Mouse (Mus musculus): ENCODE data around the gene Nsmf.

The Nsmf gene

DNA sequence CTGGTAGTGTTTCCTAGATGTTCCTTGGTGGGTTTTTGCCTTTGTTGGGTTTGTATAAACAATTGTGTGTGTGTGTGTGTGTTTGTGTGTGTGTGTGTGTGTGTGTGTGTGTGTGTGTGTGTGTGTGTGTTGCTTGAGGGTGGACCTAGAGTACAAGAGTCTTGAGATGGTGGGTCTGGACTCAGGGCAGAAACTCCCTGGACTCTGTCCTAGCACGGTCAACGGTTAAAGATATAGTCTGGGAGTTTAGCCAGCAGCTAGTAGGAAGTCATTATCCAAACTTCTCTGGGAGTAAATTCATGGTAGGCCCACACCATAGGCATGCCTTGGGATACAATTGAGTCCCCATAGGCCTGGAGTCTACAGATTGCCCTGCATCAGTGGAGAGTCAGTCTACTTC is 33.7 kb downstream of the Nsmf start:
- DNase-seq: no peak

DNA sequence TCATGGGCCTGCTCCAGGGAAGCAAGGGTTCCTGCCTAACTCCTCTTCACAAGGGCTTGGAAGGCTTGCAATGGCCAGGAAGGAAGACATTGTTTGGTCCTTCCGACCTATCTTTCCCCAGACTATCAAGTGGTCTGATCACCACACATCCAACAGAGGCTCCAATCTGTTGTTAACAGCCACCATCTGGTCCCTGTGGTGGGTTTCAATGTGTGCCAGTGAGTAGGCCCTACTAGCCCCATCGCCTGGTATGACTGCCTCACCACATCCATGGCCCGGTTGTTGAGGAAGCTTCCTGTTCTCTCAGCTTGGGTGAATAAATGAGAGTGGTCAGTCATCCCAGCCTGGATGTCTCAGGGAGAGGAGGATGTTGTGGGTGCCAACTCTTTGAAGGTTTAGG is 34.5 kb downstream of the Nsmf start:
- no peak for DNase-seq

DNA sequence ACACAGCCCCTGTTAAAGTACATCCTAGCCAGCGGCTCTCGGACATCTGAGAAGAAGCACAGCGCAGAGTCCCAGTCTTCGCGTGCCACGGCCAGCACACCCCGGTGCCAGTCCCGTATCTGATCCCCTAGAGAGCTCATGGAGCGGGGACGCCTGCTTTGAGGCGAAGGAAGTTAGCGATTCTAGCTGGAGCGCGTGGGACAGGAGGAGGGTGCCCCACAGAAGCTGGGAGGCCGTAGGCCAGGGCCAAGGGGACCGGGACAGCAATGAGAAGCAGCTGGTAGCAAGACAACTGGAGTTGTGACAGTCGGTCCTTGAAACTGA is 40.6 kb downstream of the Nsmf start:
- no peak for DNase-seq

DNA sequence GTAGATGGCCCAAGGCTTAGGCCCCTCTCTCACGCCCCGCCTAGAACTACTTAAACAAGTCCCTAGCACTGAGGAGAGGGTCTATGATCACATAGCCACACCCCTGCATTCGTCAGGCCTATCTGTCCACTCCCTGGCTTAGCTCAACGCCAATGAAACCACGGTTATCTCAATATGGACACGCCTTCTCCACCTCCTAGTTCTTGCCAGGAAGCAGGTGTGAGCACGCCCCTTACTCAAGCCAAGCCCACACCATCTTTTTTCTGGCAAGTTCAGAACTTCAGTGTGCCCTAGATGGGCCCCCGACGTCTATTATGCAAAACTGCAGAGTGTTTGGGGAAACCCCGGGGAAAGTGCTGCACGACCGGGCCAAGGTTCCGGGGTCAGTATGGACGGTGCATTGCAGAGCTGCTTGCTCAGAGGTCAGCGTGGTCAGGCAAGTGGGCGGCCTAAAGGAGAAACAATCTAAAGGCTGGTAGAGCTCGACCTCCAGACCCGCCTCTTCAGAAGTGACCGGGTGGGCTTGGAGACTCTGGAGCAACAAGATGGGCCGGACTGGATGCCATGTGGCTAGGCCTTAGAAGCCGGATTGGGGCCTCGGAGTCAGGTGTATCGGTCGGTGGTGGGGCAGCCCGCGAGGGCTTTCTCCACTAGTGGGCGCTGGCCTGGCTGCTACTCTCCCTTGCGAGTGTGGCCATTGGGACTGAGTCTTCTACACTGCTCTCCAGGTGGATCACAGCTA is 41.1 kb downstream of the Nsmf start, which contains the start of gene Noxa1:
Gene Noxa1, minus strand, starts transcription at position 41 of the 742 bp plus-strand sequence.
- DNase-seq: no peak

DNA sequence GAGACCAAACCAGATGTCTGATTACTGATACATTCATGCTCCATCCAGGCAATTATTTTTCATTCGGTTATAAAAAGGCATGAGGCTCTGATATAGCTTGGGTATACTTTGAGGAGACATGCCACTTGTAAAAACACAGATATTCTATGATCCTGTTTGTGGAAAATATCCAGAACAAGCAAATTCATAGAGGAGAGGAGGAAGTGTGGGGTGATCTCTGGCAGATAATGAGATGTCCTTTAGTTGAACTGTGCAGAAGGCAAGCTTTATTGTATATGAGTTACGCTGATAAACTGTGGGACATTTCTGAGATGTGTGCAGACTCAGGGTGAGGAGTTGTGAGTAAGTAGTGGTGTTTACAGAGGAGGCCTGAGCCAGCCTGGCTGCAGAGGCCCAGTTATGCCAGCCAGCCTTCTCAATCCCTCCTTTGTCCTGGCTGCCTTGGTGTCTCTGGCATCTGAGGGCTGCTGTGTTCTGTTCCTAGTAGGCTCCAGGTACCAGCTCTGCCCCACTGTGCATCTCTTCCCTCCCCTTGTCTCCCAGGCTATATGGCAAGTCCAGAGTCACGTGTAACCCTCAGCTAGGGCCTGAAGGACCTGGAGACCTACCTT is 44.0 kb downstream of the Nsmf start:
- DNase-seq: no peak

DNA sequence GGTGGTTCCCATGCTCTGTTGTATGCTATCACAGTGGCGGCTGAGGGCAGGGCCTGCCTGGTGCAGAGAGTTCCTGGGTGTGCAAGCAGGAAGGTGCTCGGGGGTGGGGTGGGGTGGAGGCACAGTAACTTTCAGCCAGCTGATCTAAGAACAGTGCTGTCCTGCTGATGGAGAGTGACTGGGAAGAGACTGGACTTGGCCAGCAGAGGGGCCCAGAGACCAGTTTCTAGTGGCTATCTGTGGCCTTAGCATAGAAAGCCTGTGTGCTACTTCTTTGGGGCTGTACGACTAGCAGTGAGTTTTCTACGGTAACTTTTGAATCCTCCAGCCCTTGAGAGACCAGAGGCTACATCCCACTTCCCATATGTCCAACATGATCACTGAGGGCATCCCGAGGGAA is 44.8 kb downstream of the Nsmf start:
- DNase-seq: no peak

DNA sequence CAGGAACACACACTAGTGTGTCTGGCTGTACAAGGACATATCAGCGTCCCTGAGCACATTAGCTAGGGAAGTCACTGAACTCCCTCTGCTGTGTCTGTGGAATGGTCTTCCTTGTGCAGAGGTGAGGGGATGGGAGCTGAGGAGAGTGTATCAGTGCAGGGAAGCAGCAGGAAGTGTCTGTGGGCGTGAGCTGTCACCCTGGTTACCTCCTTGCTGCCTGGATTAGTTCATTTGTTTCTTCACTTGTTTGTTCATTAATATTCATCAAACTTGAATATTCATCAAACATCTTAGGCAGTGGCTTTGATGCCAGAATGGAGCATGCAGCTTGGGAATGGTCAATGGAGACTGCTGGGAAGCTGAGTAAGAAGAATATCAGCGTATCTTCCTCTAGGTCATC is 45.5 kb downstream of the Nsmf start:
- DNase-seq: no peak

DNA sequence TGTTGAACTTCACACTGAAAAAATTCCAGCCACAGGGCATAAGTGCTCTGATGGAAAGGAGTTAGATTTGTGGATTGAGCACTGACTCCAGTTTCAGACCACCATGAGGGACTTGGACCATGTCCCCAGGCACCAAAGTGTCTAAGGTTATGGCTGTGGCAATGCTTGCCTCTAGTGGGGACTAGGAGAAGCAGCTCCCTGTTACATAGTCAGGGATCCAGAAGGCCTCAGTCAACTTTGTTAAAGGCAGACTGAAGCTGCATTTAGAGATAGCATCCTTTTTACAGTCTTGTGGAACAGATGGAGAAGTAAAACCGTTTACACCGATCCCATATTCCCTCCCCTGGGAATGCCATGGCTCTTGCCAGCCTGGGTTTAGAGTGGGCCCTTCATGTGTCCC is 50.0 kb downstream of the Nsmf start:
- no peak for DNase-seq

DNA sequence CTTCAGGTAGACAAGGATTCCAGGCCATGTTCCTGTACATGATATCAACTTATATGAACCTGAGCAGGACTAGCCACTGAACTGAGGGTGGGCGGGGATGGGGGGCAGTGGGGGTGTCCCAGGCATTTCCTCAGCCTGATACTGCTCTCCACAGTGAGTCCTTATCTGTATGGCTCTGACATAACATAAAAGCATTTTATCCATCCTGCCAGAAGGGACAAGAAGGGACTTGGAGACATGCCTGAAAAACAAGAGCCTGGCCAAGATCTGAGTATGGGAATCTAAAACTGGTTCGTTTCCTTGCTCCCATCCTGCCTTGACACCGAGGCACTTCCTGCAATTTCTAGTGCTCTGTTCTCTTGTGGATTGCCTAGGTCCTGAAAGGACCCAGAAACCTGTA is 51.9 kb downstream of the Nsmf start:
- DNase-seq: no peak

DNA sequence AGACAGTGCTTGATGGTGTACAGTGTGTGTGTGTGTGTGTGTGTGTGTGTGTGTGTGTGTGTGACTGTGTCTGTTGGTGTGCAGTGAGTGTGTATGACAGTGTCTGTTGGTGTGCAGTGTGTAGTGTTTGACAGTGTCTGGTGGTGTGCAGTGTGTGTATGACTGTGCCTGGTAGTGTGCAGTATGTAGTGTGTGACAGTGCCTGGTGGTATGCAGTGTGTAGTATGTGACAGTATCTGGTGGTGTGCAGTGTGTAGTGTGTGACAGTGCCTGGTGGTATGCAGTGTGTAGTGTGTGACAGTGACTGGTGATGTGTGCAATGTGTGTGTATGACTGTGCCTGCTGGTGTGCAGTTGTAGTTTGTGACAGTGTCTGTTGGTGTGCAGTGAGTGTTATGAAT is 55.3 kb downstream of the Nsmf start:
- no peak for DNase-seq

DNA sequence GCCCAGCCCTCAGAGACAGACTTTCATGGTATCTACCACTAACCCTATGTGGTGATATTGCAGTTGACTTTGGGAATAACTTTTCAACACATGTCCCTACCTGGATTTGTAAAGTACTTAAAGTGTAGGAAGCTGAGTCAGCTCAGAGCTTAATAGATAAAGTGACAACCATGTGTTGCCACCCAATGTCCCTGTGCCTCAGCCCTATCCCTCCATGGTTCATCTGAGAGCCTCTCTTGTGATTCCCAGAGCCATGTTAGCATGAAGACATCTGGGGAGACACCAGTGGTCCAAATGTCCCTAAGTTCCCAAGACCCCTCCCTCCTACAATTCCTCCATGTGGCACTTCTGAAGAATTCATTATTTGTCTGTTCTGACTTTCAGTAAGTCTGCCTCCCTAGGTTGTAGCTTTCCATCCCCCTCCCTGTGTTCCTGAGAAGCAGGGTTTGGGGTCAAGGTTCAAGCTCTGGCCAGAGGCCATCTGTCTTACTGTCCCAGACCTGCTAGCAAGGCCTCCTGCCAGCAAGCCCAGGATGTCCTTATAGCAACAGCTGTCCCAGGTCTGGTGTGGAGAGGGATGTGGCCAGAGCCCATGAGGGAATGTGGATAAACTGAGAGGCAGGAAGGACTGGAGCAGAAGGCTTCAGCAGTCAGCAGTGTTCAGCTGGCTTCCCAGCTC is 56.5 kb downstream of the Nsmf start:
- DNase-seq: no peak

DNA sequence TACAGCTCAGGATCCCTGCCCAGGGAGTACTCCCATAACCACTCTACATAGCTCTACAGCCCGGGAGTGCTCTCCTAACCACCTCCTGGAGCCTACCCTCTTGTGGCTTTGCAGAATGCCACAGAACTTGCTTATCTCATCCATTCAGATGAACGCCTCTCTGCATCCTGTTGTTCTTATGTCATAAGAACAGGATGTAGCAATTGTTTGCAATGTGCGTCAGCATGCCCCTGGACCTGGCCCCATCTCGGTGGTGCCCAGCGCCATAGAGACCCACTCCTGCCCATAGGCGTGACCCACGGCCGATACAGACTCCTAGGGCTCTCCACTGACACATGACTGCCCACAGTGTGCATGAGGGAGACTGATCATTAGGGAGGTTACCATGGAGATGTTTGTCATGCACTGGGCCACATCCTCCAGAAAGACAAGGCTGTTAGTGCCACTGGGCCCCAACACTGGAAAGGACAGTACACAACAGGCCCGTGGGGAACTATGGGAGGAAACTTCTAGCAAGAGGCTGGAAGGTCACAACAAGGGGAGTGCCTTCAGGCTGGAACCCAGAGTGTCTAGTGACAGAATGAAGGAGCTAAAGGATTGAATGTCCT is 57.1 kb downstream of the Nsmf start:
- no peak for DNase-seq
